Mouse (Mus musculus) testis, postnatal 14 days (tissue): ENCODE data around the gene Scaf8.
A peak's percentile ranks its signal among the peaks of the same experiment; 100 is the strongest.

Source experiments
- DNase-seq: peaks from one replicate; pipeline ENCODE4 v3.0.0; 2021; ENCODE audit warnings: low spot score

Scaf8 gene

GRCm38 (mm10) chr17:3208471-3208870, 93.7 kb downstream of the Scaf8 start:
- DNase-seq = no peak

- DNase-seq = no peak
These were observed 94.8 kb downstream of the Scaf8 start for GRCm38 (mm10) chr17:3209581-3209980.

- DNase-seq = no peak
These were observed 95.4 kb downstream of the Scaf8 start for GRCm38 (mm10) chr17:3210134-3210533.

- no peak for DNase-seq
These were observed 97.3 kb downstream of the Scaf8 start for GRCm38 (mm10) chr17:3212105-3212504.

- no peak for DNase-seq
These were observed 98.1 kb downstream of the Scaf8 start for GRCm38 (mm10) chr17:3212886-3213285.

GRCm38 (mm10) chr17:3214852-3215251, 100.1 kb downstream of the Scaf8 start:
- no peak for DNase-seq

- DNase-seq = no peak
These were observed 102.3 kb downstream of the Scaf8 start for GRCm38 (mm10) chr17:3217023-3217422.

- DNase-seq = peak; percentile 22
These were observed 103.6 kb downstream of the Scaf8 start for GRCm38 (mm10) chr17:3218364-3218763.

GRCm38 (mm10) chr17:3218916-3219315, 104.1 kb downstream of the Scaf8 start:
- no peak for DNase-seq

- DNase-seq = no peak
These were observed 105.4 kb downstream of the Scaf8 start for GRCm38 (mm10) chr17:3220201-3220600.

GRCm38 (mm10) chr17:3223071-3223470, 108.3 kb downstream of the Scaf8 start:
- no peak for DNase-seq

GRCm38 (mm10) chr17:3223721-3224120, 108.9 kb downstream of the Scaf8 start:
- DNase-seq = no peak

GRCm38 (mm10) chr17:3224383-3225106, 109.8 kb downstream of the Scaf8 start:
- DNase-seq = peak; percentile 50

- DNase-seq = peak; percentile 42
These were observed 115.6 kb downstream of the Scaf8 start for GRCm38 (mm10) chr17:3230231-3231000.

- DNase-seq = no peak
These were observed 117.9 kb downstream of the Scaf8 start for GRCm38 (mm10) chr17:3232626-3233025.

GRCm38 (mm10) chr17:3243672-3244071, 128.9 kb downstream of the Scaf8 start:
- no peak for DNase-seq

- peak; percentile 84 for DNase-seq
These were observed 130.3 kb downstream of the Scaf8 start for GRCm38 (mm10) chr17:3244881-3245739.

GRCm38 (mm10) chr17:3246665-3247370, 132.0 kb downstream of the Scaf8 start:
- DNase-seq = no peak
